Mouse (Mus musculus) thymus, adult 2 months (tissue): Measurements from ENCODE around the gene Rln3. TPM values are rescaled to one million over a fixed set of nuclear protein-coding genes. Genes with fewer than 3 reads are reported as not detected.
"Not testable (repeated sequence)": the region's sequence is repeated elsewhere in the genome, so short reads cannot be mapped to it uniquely, and the experiment has no call there.

ENCODE experiments used
- DNase-seq: peaks from one replicate; pipeline ENCODE4 v3.0.0; 2021
- H3K27ac ChIP-seq: fragments of 200-500 bp; 2 replicates; pipeline ENCODE4 v1.5.1; 2012; ENCODE audit warnings: low read length, control low read depth; ENCODE audit not compliant: control insufficient read depth, insufficient read depth
- H3K27me3 ChIP-seq: fragments of 200-500 bp; 2 replicates; pipeline ENCODE4 v1.6.1; 2012; ENCODE audit warnings: mild to moderate bottlenecking, low read length, moderate library complexity, mixed read lengths; ENCODE audit not compliant: control insufficient read depth, insufficient read depth
- H3K36me3 ChIP-seq: fragments of 200-500 bp; 2 replicates; pipeline ENCODE4 v1.6.1; 2012; ENCODE audit warnings: mild to moderate bottlenecking, low read length, moderate library complexity; ENCODE audit not compliant: control insufficient read depth, insufficient read depth
- H3K4me1 ChIP-seq: fragments of 200-500 bp; replicated peaks from 2 replicates; pipeline ENCODE4 v1.6.1; 2012; ENCODE audit warnings: low read length; ENCODE audit not compliant: control insufficient read depth, insufficient read depth
- H3K4me3 ChIP-seq: fragments of 200-500 bp; 2 replicates; pipeline ENCODE4 v1.5.1; 2012; ENCODE audit warnings: mild to moderate bottlenecking, low read length, control low read depth, moderate library complexity; ENCODE audit not compliant: control insufficient read depth, insufficient read depth
- CTCF ChIP-seq: fragments of 200-500 bp; IDR thresholded peaks from 2 replicates; pipeline ENCODE4 v1.5.1; 2012; ENCODE audit warnings: mild to moderate bottlenecking, control low read depth, low read length, moderate library complexity, borderline replicate concordance; ENCODE audit not compliant: control insufficient read depth, poor library complexity, insufficient read depth; ENCODE audit errors: extremely low read depth
- POLR2A ChIP-seq: fragments of 200-500 bp; IDR thresholded peaks from 2 replicates; pipeline ENCODE4 v1.6.1; 2012; ENCODE audit warnings: mild to moderate bottlenecking, low read length, control low read depth, moderate library complexity; ENCODE audit not compliant: control insufficient read depth, poor library complexity, insufficient read depth; ENCODE audit errors: extremely low read depth
- WGBS: fragments of 180-500 bp; shearing (Covaris S2); methylation state at CpG from one replicate; pipeline ENCODE4 v1.1.7; 2018; 5-methylcytosine and 5-hydroxymethylcytosine counted together
- polyA plus RNA-seq: library from polyadenylated mRNA; depleted of rRNA; stranded (reverse); fragments of >200 nt; gene quantifications from 2 replicates; pipeline ENCODE4 v1.2.3, GENCODE M21; 2012

The Rln3 gene
- polyA plus RNA-seq, 1 experiment, result 9.1 TPM

- DNase-seq, result no peak
- Histone ChIP-seq H3K4me1 (peaks cover 21% of the 10 kb centered on the region), H3K27me3 (peaks cover 16% of the 10 kb centered on the region; the same call in 1 of the 2 replicates), H3K36me3 (no peaks in the 10 kb centered on the region), H3K4me3 (no peak overlapping the region), H3K27ac (no peak overlapping the region)
- 28% methylated on average over 35 of the region's 35 CpGs for WGBS
- no peak for TF ChIP-seq CTCF
- TF ChIP-seq POLR2A, result no peak
Observed at GRCm38 (mm10) chr8:84012499-84013165, 32.2 kb downstream of the Rln3 start.

- peak; percentile 18 for DNase-seq
- H3K27me3 ChIP-seq, result peaks cover 16% of the 10 kb centered on the region; the same call in 1 of the 2 replicates
- no peak for TF ChIP-seq POLR2A
- TF ChIP-seq CTCF, result no peak
- H3K36me3 ChIP-seq, result no peaks in the 10 kb centered on the region
- H3K27ac ChIP-seq, result no peak within 1 kb of the TSS
- WGBS, result 2% methylated on average over 45 of the region's 45 CpGs
- peak within 1 kb of the TSS; percentile 45 for H3K4me3 ChIP-seq
- H3K4me1 ChIP-seq, result peaks cover 21% of the 10 kb centered on the region
Observed at GRCm38 (mm10) chr8:84011705-84012498, 32.9 kb downstream of the Rln3 start, which contains the start of gene 2210011C24Rik. 2210011C24Rik (minus strand) TSS chr8:84012171.

- TF ChIP-seq POLR2A (no peak), CTCF (peak; percentile 88; the same call in 1 of the 2 replicates)
- Histone ChIP-seq H3K36me3 (no peaks in the 10 kb centered on the region), H3K27me3 (peaks cover 16% of the 10 kb centered on the region; the same call in 1 of the 2 replicates), H3K27ac (no peak overlapping the region), H3K4me3 (peak overlapping the region; percentile 45), H3K4me1 (peaks cover 21% of the 10 kb centered on the region)
- DNase-seq, result peak; percentile 77
- WGBS, result 3% methylated on average over 83 of the region's 83 CpGs
Observed at GRCm38 (mm10) chr8:84010625-84011611, 33.9 kb downstream of the Rln3 start.

GRCm38 (mm10) chr8:84009876-84010275, 34.9 kb downstream of the Rln3 start:
- WGBS, result 2% methylated on average over 11 of the region's 11 CpGs
- peak; percentile 96 for TF ChIP-seq CTCF
- no peak for TF ChIP-seq POLR2A
- H3K36me3 ChIP-seq, result no peaks in the 10 kb centered on the region
- H3K27me3 ChIP-seq, result peaks cover 16% of the 10 kb centered on the region; the same call in 1 of the 2 replicates
- peak; percentile 80 for DNase-seq
- no peak overlapping the region for H3K4me3 ChIP-seq
- H3K4me1 ChIP-seq, result peaks cover 25% of the 10 kb centered on the region
- H3K27ac ChIP-seq, result no peak overlapping the region

- no peak for DNase-seq
- TF ChIP-seq POLR2A, result no peak
- TF ChIP-seq CTCF, result no peak
- H3K27ac ChIP-seq, result no peak overlapping the region
- H3K27me3 ChIP-seq, result peaks cover 16% of the 10 kb centered on the region; the same call in 1 of the 2 replicates
- no peaks in the 10 kb centered on the region for H3K36me3 ChIP-seq
- H3K4me1 ChIP-seq, result peaks cover 32% of the 10 kb centered on the region
- 87% methylated on average over 7 of the region's 7 CpGs for WGBS
- H3K4me3 ChIP-seq, result no peak overlapping the region
Observed at GRCm38 (mm10) chr8:84008362-84008761, 36.4 kb downstream of the Rln3 start.

GRCm38 (mm10) chr8:84005502-84005901, 39.3 kb downstream of the Rln3 start:
- not testable (repeated sequence) for H3K27ac ChIP-seq, H3K4me3 ChIP-seq, DNase-seq, H3K36me3 ChIP-seq, H3K27me3 ChIP-seq
- 98% methylated on average over 7 of the region's 7 CpGs for WGBS
- H3K4me1 ChIP-seq, result peaks cover 26% of the 10 kb centered on the region
